Mouse (Mus musculus): ENCODE measurements around the gene Rplp1.

DNA sequence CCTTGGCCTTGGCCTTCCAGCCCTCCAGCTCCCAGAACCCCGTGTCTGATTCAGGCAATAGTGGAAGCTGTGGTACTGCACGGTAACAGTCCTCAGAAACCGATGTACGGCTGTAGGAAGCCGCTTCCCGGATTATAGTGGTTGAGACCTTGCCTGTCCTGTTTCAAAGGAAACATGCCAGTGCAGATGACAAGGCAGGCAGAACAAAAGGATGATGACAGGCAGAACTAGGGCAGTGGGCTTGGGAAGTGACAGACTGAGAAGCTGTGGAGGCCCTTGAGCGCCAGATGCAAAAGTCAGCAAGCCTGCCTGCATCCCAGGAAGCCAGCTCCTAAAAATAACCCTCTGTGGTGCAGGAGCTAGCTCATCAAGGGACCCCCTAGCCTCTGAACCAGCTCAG, 30.0 kb downstream of the Rplp1 start:
- TF ChIP-seq CTCF (IDR thresholded peaks at IDR 0.05; ENCODE audit: extremely low read depth, insufficient read length, insufficient replicate concordance, low read depth, low read length) (no peak), POLR2A (IDR thresholded peaks at IDR 0.05; ENCODE audit: low read depth, low read length) (no peak)
